Mouse (Mus musculus) ES-Bruce4 (cell line): ENCODE measurements around the gene Iffo2.

Experiments
- CTCF ChIP-seq: IDR thresholded peaks from one replicate; pipeline ENCODE4 v1.8.1; 2011; ENCODE audit warnings: low read depth, low read length
- EP300 ChIP-seq: IDR thresholded peaks from 2 replicates; pipeline ENCODE4 v1.6.1; 2011; ENCODE audit warnings: low read depth, low read length; ENCODE audit not compliant: insufficient read depth
- POLR2A ChIP-seq: IDR thresholded peaks from one replicate; pipeline ENCODE4 v1.8.1; 2011; ENCODE audit warnings: low read length; ENCODE audit not compliant: insufficient read depth

GRCm38 (mm10) chr4:139574799-139575672 is 44.7 kb downstream of the Iffo2 start:
- TF ChIP-seq POLR2A: no peak
- TF ChIP-seq CTCF: no peak
- no peak for TF ChIP-seq EP300
